Mouse (Mus musculus): ENCODE measurements around the gene Gipc3.

- TF ChIP-seq CTCF (IDR thresholded peaks at IDR 0.05; ENCODE audit: control insufficient read depth, insufficient read depth, insufficient replicate concordance, low read depth, low read length) (no peak), POLR2A (IDR thresholded peaks at IDR 0.05; ENCODE audit: control insufficient read depth, low read depth, low read length) (no peak)
Observed at GRCm38 (mm10) chr10:81358209-81358608, 15.1 kb upstream of the Gipc3 start.

Measured in testis, adult 2 months (tissue).